Mouse (Mus musculus) lung, postnatal 0 days (tissue): Measurements from ENCODE around the gene Slain1. TPM values are rescaled to one million over a fixed set of nuclear protein-coding genes. Genes with fewer than 3 reads are reported as not detected.

Experiments
- ATAC-seq: fragments of 200-750 bp; cut with Nextera tagmentation; 2 replicates; pipeline ENCODE4 v1.8.0; 2017; ENCODE audit warnings: moderate library complexity
- DNase-seq: peaks from one replicate; pipeline ENCODE4 v3.0.0-alpha.2; 2016; ENCODE audit warnings: low spot score
- H3K27ac ChIP-seq: fragments of 300-500 bp; sonication (generic); 2 replicates; pipeline ENCODE4 v1.5.1; 2014; ENCODE audit warnings: antibody characterized with exemption, mild to moderate bottlenecking, low read length, mixed read lengths
- H3K27me3 ChIP-seq: fragments of 300-500 bp; sonication (generic); replicated peaks from 2 replicates; pipeline ENCODE4 v1.6.1; 2014; ENCODE audit warnings: low read length, mixed read lengths; ENCODE audit not compliant: insufficient read depth
- H3K36me3 ChIP-seq: fragments of 300-500 bp; sonication (generic); 2 replicates; pipeline ENCODE4 v1.6.1; 2014; ENCODE audit warnings: low read length, mixed read lengths; ENCODE audit not compliant: insufficient read depth
- H3K4me1 ChIP-seq: fragments of 300-500 bp; sonication (generic); 2 replicates; pipeline ENCODE4 v1.6.1; 2014; ENCODE audit warnings: antibody characterized with exemption, low read depth, low read length, mixed read lengths; ENCODE audit not compliant: insufficient read depth
- H3K4me2 ChIP-seq: fragments of 300-500 bp; sonication (generic); replicated peaks from 2 replicates; pipeline ENCODE4 v1.6.1; 2014; ENCODE audit warnings: low read depth, mild to moderate bottlenecking, low read length, moderate library complexity, mixed read lengths
- H3K4me3 ChIP-seq: fragments of 300-500 bp; sonication (generic); 2 replicates; pipeline ENCODE4 v1.5.1; 2014; ENCODE audit warnings: low read depth, low read length
- H3K9ac ChIP-seq: fragments of 300-500 bp; sonication (generic); replicated peaks from 2 replicates; pipeline ENCODE4 v1.6.1; 2014; ENCODE audit warnings: low read depth, mild to moderate bottlenecking
- H3K9me3 ChIP-seq: fragments of 300-500 bp; sonication (generic); 2 replicates; pipeline ENCODE4 v1.6.1; 2016; ENCODE audit warnings: low read length, mixed read lengths
- CTCF ChIP-seq: IDR thresholded peaks from 2 replicates; pipeline ENCODE4 v1.5.1; 2016; ENCODE audit warnings: antibody characterized with exemption, mild to moderate bottlenecking
- EP300 ChIP-seq: IDR thresholded peaks from 2 replicates; pipeline ENCODE4 v1.6.1; 2016; ENCODE audit warnings: antibody characterized with exemption, mild to moderate bottlenecking, control low read depth
- WGBS: fragments of 180-500 bp; shearing (Covaris S2); extraction: QIAGEN DNeasy Blood & Tissue Kit; methylation state at CpG from one replicate; pipeline ENCODE4 v1.1.7; 2014; 5-methylcytosine and 5-hydroxymethylcytosine counted together
- polyA plus RNA-seq: library from polyadenylated mRNA; unstranded; fragments of >200 nt; fragmentation: Nextera tagmentation; extraction: Ambion mirVana; gene quantifications from 2 replicates; pipeline ENCODE4 v1.2.1, GENCODE M21; 2015

Gene Slain1
- polyA plus RNA-seq, 1 experiment from 2014 or later: 1.4 TPM

DNA sequence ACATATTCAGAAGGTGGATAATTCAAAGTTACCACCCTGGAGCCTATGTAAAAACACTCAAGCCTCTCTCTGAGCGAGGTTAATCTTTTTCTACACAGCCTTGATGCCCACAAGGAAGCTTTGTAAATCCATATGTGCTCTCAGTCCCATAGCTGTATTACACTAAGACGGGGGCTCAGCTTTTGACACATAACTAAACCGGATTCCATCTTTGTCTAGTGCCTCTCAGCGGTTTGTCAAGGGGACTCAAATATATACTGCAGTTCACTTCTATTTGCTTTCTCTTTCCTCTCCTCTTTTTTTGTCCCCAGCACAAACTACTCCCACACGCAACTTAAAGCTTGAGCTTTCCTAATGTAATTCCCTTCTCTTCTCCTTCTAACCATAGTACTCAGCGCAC is 23.9 kb upstream of the Slain1 start:
- H3K36me3 ChIP-seq: no peaks in the 10 kb centered on the region
- ATAC-seq: peak; percentile 65
- no peak overlapping the region for H3K4me3 ChIP-seq
- no peak overlapping the region for H3K4me2 ChIP-seq
- DNase-seq: peak; percentile 37
- WGBS: 60% methylated on average over 6 of the region's 6 CpGs
- TF ChIP-seq CTCF: no peak
- TF ChIP-seq EP300: no peak
- no peak overlapping the region for H3K9ac ChIP-seq
- no peaks in the 10 kb centered on the region for H3K9me3 ChIP-seq
- no peaks in the 10 kb centered on the region for H3K4me1 ChIP-seq
- no peaks in the 10 kb centered on the region for H3K27me3 ChIP-seq
- no peak overlapping the region for H3K27ac ChIP-seq

DNA sequence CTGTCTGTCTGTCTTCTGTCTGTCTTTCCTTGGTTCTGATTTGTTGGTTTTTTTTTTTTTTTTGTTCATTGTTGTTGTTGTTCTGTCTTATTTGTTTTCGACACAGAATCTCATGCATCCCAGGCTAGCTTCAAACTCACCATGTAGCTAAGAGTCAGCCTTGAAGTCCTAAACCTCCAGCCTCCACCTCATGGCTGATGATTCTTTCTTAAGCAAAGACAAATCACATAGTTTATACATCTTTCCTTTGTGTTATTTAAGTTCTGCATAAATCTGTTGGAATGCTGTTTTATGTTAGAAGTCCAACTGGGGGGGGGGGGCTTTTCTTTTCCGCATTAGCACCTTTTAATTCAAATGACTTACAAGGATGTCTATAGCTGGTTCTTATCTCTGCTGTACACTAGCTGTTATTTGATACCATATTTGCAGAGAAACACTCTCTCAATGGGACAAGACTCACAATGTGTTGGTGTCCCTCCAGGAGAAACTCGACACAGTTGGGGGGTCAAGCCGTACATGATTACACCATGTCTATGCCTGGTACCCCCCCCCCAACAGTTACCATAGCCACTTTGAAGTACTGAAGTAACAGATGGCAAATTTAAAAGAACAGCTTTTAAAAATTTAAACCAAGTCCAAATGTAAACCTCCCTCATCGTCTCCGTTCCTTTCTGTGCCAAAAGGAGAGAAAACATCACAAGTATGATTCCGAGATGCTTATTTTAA is 20.2 kb upstream of the Slain1 start:
- no peak overlapping the region for H3K4me3 ChIP-seq
- no peak for ATAC-seq

GRCm38 (mm10) chr14:103630545-103630944 is 19.5 kb upstream of the Slain1 start:
- no peak for DNase-seq
- Histone ChIP-seq H3K4me3 (no peak overlapping the region), H3K4me2 (no peak overlapping the region), H3K9ac (no peak overlapping the region), H3K27me3 (no peaks in the 10 kb centered on the region), H3K27ac (no peak overlapping the region), H3K36me3 (no peaks in the 10 kb centered on the region), H3K9me3 (no peaks in the 10 kb centered on the region), H3K4me1 (no peaks in the 10 kb centered on the region)
- 79% methylated on average over 8 of the region's 8 CpGs for WGBS
- TF ChIP-seq EP300 (no peak), CTCF (peak; percentile 43)
- ATAC-seq: no peak

More for the DNA sequence above, 20.2 kb upstream of the Slain1 start:
- no peaks in the 10 kb centered on the region for H3K4me1 ChIP-seq
- no peak overlapping the region for H3K9ac ChIP-seq
- TF ChIP-seq EP300: no peak
- no peak for TF ChIP-seq CTCF
- H3K4me2 ChIP-seq: no peak overlapping the region
- H3K9me3 ChIP-seq: no peaks in the 10 kb centered on the region
- no peaks in the 10 kb centered on the region for H3K36me3 ChIP-seq
- DNase-seq: no peak
- H3K27me3 ChIP-seq: no peaks in the 10 kb centered on the region
- H3K27ac ChIP-seq: no peak overlapping the region
- 48% methylated on average over 7 of the region's 7 CpGs for WGBS

- Histone ChIP-seq H3K4me2 (no peak overlapping the region), H3K4me3 (no peak overlapping the region), H3K27me3 (no peaks in the 10 kb centered on the region; the same call in 1 of the 2 replicates), H3K36me3 (no peaks in the 10 kb centered on the region), H3K27ac (no peak overlapping the region), H3K9ac (no peak overlapping the region), H3K4me1 (no peaks in the 10 kb centered on the region), H3K9me3 (no peaks in the 10 kb centered on the region)
- ATAC-seq (no peak), DNase-seq (no peak)
- WGBS: 54% methylated on average over 3 of the region's 3 CpGs
- no peak for TF ChIP-seq CTCF
- no peak for TF ChIP-seq EP300
Measured at GRCm38 (mm10) chr14:103643933-103644332, 6.1 kb upstream of the Slain1 start.

GRCm38 (mm10) chr14:103647981-103648380 is 2.0 kb upstream of the Slain1 start:
- H3K4me3 ChIP-seq: no peak overlapping the region
- DNase-seq (no peak), ATAC-seq (no peak)
- H3K9ac ChIP-seq: no peak overlapping the region
- no peaks in the 10 kb centered on the region for H3K4me1 ChIP-seq
- no peak overlapping the region for H3K27ac ChIP-seq
- WGBS: 86% methylated on average over 2 of the region's 2 CpGs
- no peak for TF ChIP-seq CTCF
- H3K36me3 ChIP-seq: no peaks in the 10 kb centered on the region
- no peaks in the 10 kb centered on the region for H3K9me3 ChIP-seq
- H3K27me3 ChIP-seq: peaks cover 14% of the 10 kb centered on the region; the same call in 1 of the 2 replicates
- H3K4me2 ChIP-seq: no peak overlapping the region

DNA sequence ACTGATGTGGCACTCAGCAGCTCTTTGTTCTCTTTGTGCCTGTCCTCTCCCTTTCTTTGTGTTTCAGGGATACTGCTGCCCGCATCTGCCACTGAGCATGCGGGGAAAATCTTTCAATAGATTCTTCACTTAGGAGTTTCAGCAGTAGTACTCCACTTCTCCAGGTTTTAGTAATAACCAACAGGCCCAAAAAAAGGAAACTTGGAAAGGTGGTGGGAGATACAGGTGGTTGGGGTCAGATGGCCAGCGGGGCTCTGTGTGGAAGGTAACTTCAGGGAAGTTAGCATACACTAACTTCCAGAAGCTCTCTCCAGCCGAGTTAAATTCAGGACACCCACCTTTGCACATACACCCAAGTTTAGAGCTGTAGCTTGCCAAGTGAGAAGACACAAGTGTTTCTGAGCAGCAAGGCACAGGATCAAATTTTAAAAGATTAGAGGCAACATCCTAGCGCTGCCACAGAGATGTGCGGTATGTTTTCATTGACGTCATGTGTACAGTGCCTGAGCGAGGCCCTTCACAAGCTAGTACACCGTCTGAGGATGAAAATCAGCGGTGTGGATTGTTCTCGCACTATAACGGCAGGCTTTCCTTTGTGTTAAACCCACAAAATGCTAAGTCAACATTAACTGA is 1.3 kb upstream of the Slain1 start:
- ATAC-seq: no peak
- H3K27me3 ChIP-seq: peaks cover 14% of the 10 kb centered on the region; the same call in 1 of the 2 replicates

More for the DNA sequence above, 1.3 kb upstream of the Slain1 start:
- DNase-seq: no peak
- no peak overlapping the region for H3K4me2 ChIP-seq
- H3K4me1 ChIP-seq: no peaks in the 10 kb centered on the region
- no peak overlapping the region for H3K9ac ChIP-seq
- H3K27ac ChIP-seq: no peak overlapping the region
- no peaks in the 10 kb centered on the region for H3K9me3 ChIP-seq
- WGBS: 30% methylated on average over 12 of the region's 12 CpGs
- TF ChIP-seq CTCF (no peak), EP300 (no peak)
- no peak overlapping the region for H3K4me3 ChIP-seq
- no peaks in the 10 kb centered on the region for H3K36me3 ChIP-seq
